Mouse (Mus musculus) heart, embryonic 12.5 days (tissue): ENCODE measurements around the gene Ssbp4. TPM values are rescaled to one million over a fixed set of nuclear protein-coding genes. Genes with fewer than 3 reads are reported as not detected.

Source experiments
- ATAC-seq: fragments of 200-750 bp; cut with Nextera tagmentation; 2 replicates; pipeline ENCODE4 v1.8.0; 2017; ENCODE audit warnings: moderate TSS enrichment, moderate library complexity; ENCODE audit not compliant: insufficient number of reproducible peaks, low FRiP score
- H3K27ac ChIP-seq: fragments of 300-500 bp; sonication (generic); 2 replicates; pipeline ENCODE4 v1.5.1; 2016; ENCODE audit warnings: mild to moderate bottlenecking, moderate library complexity; ENCODE audit not compliant: poor library complexity, severe bottlenecking
- H3K27me3 ChIP-seq: fragments of 300-500 bp; sonication (generic); replicated peaks from 2 replicates; pipeline ENCODE4 v1.6.1; 2016; ENCODE audit warnings: mild to moderate bottlenecking, moderate library complexity
- H3K36me3 ChIP-seq: fragments of 300-500 bp; sonication (generic); 2 replicates; pipeline ENCODE4 v1.6.1; 2016; ENCODE audit warnings: mild to moderate bottlenecking, moderate library complexity
- H3K4me1 ChIP-seq: fragments of 300-500 bp; sonication (generic); replicated peaks from 2 replicates; pipeline ENCODE4 v1.6.1; 2016; ENCODE audit warnings: mild to moderate bottlenecking
- H3K4me2 ChIP-seq: fragments of 300-500 bp; sonication (generic); 2 replicates; pipeline ENCODE4 v1.6.1; 2016; ENCODE audit warnings: mild to moderate bottlenecking, moderate library complexity
- H3K4me3 ChIP-seq: fragments of 300-500 bp; sonication (generic); 2 replicates; pipeline ENCODE4 v1.5.1; 2016; ENCODE audit warnings: mild to moderate bottlenecking
- H3K9ac ChIP-seq: fragments of 300-500 bp; sonication (generic); 2 replicates; pipeline ENCODE4 v1.6.1; 2016; ENCODE audit warnings: mild to moderate bottlenecking, moderate library complexity
- H3K9me3 ChIP-seq: fragments of 300-500 bp; sonication (generic); replicated peaks from 2 replicates; pipeline ENCODE4 v1.6.1; 2016; ENCODE audit warnings: mild to moderate bottlenecking, moderate library complexity
- WGBS: fragments of 180-500 bp; shearing (Covaris S2); methylation state at CpG from one replicate; pipeline ENCODE4 v1.1.7; 2016; 5-methylcytosine and 5-hydroxymethylcytosine counted together
- polyA plus RNA-seq: library from polyadenylated mRNA; unstranded; fragments of >200 nt; fragmentation: Nextera tagmentation; extraction: Ambion mirVana; gene quantifications from 2 replicates; pipeline ENCODE4 v1.2.1, GENCODE M21; 2016

Ssbp4 gene
- polyA plus RNA-seq, 1 experiment from 2014 or later = 78.6 TPM

DNA sequence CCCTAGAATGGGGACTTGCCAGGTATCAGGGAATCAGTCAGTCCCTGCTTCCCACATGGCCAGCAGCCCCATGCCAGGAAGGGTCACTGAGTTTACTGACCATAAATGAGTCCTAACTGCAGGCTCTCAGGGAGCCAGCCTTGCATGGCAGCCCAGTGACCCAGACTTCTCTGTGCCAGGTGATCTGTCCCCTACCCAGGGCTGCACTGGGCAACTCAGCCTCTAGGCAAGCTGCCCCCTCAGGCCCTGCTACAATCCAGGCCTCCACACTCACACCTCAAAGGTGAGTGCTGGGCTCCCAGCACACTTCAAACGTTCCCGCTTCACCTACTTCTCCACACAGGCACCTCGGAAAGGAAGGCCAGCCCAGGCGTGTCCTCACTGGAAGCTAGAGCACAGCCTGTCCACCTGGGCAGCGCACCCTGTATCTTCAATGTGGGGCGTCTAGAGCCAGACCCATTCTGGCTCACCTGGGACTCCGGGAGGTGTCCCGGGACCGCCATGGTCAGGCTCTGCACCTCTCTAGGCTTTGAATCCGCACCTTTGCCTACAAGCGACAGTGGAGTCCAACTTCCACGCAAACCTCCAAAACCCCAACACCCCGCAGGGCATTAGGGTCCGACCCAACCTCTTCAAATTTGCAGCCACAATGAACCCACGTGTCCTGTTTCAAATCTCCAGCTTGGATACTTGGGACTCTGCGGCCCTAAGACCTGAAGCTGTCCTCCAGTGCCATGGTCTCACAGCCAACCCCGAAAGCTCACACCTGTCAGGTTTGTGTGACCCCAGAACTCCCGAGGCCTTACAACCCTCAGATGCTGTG, 1.7 kb downstream of the Ssbp4 start:
- peak overlapping the region; percentile 93 for H3K4me3 ChIP-seq
- H3K9ac ChIP-seq = peak overlapping the region; percentile 97
- H3K4me2 ChIP-seq = peak overlapping the region; percentile 99
- ATAC-seq = no peak
- H3K9me3 ChIP-seq = no peaks in the 10 kb centered on the region
- 57% methylated on average over 18 of the region's 18 CpGs for WGBS
- H3K36me3 ChIP-seq = peaks cover 15% of the 10 kb centered on the region
- no peaks in the 10 kb centered on the region for H3K27me3 ChIP-seq
- H3K27ac ChIP-seq = no peak overlapping the region; the same call in 1 of the 2 replicates
- peaks cover 56% of the 10 kb centered on the region for H3K4me1 ChIP-seq

DNA sequence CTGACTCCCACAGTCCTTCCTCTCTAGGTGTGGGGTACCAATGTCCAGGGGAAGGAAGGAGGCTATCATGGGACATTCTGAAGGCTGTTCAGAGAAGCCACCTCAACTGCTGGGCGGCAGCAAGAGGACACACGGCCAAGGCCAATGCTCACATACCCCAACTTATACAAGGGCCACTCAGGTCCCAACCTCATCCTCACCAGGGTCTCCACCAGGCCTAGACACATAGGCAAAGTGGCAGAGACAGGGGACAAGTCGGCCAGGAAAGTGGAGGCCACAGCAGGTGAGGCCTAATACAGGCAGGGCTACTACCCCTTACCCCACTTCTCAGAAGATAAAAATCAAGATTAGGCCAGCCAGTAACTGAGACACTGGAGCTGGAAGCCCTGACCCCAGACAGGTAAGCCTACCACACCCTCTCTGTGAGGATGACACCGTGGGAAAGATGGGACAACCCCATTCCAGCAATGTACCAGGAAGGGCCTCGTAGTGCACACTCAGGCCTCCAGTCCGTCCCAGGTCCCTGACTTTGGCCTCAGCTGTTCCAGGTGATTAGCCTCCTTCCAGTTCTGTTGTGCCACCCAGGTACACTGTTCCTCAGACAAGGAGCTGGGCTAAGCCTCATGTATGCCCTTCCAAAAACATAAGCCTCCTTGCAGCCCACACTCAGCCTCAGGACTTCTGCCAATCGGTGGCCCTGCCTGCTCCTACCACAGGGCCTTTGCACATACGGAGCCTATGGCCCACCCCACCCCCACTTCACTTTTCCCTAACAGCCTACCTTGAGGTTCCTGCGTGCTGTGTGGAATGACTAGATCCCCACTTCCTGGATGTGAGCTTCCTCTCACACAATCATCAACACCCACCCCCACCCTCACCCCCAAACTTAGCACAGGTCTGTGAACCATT, 2.5 kb downstream of the Ssbp4 start:
- ATAC-seq = no peak
- Histone ChIP-seq H3K9me3 (no peaks in the 10 kb centered on the region), H3K9ac (no peak overlapping the region), H3K36me3 (peaks cover 18% of the 10 kb centered on the region), H3K27me3 (no peaks in the 10 kb centered on the region), H3K4me3 (no peak overlapping the region), H3K4me1 (peaks cover 58% of the 10 kb centered on the region), H3K27ac (no peak overlapping the region), H3K4me2 (peak overlapping the region; percentile 99; the same call in 1 of the 2 replicates)
- 84% methylated on average over 9 of the region's 9 CpGs for WGBS

DNA sequence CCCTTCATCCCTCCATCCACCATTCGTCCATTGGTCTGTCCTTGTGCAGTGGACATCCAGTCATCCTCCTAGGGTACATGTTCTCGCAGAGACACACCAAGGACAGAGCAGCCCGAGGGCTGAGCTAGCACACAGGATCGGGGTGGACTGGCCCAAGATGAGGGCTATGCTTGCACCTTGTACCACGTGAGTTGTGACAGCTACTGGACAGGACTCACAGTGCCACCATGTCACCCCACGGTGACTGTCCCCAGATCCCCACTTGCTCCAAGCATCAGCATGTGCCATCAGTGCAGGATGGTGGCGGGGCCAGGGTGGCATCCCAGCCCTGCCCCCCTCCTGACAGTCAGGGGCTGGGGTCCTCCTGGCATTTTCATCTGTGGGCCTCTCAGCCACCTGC, 4.1 kb downstream of the Ssbp4 start:
- Histone ChIP-seq H3K36me3 (peaks cover 18% of the 10 kb centered on the region), H3K4me3 (no peak overlapping the region), H3K4me2 (no peak overlapping the region), H3K9ac (no peak overlapping the region), H3K27me3 (no peaks in the 10 kb centered on the region), H3K9me3 (no peaks in the 10 kb centered on the region), H3K27ac (no peak overlapping the region), H3K4me1 (peaks cover 59% of the 10 kb centered on the region)
- ATAC-seq = no peak
- WGBS = 83% methylated on average over 7 of the region's 7 CpGs

DNA sequence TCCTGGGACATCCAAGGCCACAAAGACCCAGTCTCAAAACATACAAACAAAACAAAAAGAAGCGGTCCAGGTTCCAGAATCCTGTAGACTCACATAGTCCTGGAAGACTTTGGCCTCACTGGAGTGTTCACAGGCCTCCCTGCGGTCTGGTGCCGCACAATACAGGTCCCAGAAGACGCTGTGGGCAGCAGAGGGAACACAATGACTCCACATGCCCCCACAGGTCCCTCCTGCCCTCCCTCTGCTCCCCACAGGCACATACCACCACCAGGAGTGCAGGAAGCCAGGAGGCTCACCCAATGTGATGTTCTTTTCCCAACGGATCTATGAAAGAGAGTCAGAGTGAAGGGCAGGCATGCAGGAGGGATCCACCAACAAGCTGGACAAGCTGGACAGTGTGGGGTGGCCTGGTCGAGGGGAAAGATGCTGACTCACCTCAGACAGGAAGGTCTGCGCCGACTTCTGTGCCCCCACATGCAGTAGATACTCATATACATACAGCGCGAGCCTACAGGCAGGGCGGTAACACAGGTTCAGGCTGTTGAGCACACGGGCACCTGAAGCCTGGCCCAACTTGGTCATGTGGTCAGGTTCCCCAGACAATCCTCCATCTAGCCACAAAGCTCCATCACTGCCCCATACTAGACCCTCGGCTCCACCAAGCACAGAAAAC, 6.4 kb downstream of the Ssbp4 start:
- H3K36me3 ChIP-seq = peaks cover 18% of the 10 kb centered on the region
- WGBS = 92% methylated on average over 13 of the region's 13 CpGs
- ATAC-seq = no peak
- H3K9me3 ChIP-seq = no peaks in the 10 kb centered on the region
- peaks cover 61% of the 10 kb centered on the region for H3K4me1 ChIP-seq
- no peaks in the 10 kb centered on the region for H3K27me3 ChIP-seq
- no peak overlapping the region for H3K4me3 ChIP-seq
- no peak overlapping the region for H3K4me2 ChIP-seq
- no peak overlapping the region for H3K27ac ChIP-seq
- H3K9ac ChIP-seq = no peak overlapping the region

DNA sequence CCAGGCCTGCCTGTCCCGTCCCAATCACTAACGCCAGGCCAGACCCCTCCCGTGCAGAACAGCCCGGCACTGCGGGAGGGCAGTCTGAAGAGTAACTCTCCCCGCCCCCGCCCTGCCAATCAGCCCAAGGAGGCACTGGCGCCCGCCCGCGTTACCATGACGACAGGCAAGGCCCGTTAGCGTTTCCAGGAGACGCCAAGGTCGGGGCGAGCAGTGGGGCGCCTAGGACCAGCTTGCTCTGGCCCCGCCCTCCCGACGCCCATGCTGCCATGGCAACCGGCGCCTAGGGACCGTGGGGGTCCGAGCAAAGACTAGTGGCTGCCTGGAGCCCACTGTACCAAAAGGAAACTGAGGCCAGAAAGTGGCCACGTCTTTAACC, 7.4 kb downstream of the Ssbp4 start:
- Histone ChIP-seq H3K27ac (peak overlapping the region; percentile 33; the same call in 1 of the 2 replicates), H3K27me3 (no peaks in the 10 kb centered on the region), H3K9ac (peak overlapping the region; percentile 17; the same call in 1 of the 2 replicates), H3K4me3 (peak overlapping the region; percentile 29), H3K9me3 (no peaks in the 10 kb centered on the region), H3K4me2 (peak overlapping the region; percentile 60), H3K4me1 (peaks cover 62% of the 10 kb centered on the region), H3K36me3 (peaks cover 27% of the 10 kb centered on the region)
- whole genome bisulfite sequencing = 2% methylated on average over 26 of the region's 26 CpGs
- peak; percentile 77 for ATAC-seq

DNA sequence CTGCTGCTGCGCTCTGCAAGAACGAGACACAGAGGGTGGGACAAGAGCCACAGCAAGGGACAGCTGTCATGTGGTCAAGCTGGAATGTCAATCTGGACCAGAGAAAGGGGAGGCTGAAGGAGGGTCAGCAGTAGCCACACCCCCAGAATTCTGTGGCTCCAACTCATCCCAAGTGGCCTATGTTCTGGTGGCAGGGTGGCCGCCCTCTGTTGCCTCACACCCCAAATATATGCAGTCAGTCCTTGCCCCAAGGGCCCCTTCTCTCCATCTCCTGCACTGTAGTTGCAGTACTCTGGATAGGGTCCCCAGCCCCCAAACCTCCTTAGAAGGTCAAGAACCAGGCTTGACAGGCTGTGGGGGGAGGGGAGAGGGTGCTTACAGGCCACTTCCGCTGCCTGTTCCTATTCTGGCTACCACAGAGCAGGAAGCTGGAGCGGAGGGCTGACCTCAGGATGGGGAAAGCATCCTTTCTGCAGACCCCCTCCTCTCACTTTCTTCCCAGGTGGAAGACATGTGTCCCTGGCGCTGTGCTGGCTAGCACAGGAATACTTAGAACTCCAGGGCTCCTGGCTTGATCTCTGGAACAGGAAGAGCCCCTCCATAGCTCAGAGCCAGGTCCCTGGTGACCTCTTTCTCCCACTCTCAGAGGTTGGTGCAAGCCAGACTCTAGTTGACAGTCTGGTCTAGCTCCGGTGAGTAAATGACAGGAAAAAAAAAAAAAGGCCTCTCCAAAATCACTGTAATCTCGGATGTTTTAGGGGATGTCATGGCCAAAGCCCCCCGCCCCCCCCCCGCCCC, 8.0 kb downstream of the Ssbp4 start:
- peaks cover 33% of the 10 kb centered on the region for H3K36me3 ChIP-seq
- ATAC-seq = no peak
- H3K4me3 ChIP-seq = peak overlapping the region; percentile 29
- H3K27me3 ChIP-seq = no peaks in the 10 kb centered on the region
- H3K9ac ChIP-seq = peak overlapping the region; percentile 17; the same call in 1 of the 2 replicates
- H3K4me1 ChIP-seq = peaks cover 62% of the 10 kb centered on the region
- H3K9me3 ChIP-seq = no peaks in the 10 kb centered on the region
- H3K4me2 ChIP-seq = peak overlapping the region; percentile 60
- WGBS = 17% methylated on average over 10 of the region's 10 CpGs
- H3K27ac ChIP-seq = peak overlapping the region; percentile 33; the same call in 1 of the 2 replicates

DNA sequence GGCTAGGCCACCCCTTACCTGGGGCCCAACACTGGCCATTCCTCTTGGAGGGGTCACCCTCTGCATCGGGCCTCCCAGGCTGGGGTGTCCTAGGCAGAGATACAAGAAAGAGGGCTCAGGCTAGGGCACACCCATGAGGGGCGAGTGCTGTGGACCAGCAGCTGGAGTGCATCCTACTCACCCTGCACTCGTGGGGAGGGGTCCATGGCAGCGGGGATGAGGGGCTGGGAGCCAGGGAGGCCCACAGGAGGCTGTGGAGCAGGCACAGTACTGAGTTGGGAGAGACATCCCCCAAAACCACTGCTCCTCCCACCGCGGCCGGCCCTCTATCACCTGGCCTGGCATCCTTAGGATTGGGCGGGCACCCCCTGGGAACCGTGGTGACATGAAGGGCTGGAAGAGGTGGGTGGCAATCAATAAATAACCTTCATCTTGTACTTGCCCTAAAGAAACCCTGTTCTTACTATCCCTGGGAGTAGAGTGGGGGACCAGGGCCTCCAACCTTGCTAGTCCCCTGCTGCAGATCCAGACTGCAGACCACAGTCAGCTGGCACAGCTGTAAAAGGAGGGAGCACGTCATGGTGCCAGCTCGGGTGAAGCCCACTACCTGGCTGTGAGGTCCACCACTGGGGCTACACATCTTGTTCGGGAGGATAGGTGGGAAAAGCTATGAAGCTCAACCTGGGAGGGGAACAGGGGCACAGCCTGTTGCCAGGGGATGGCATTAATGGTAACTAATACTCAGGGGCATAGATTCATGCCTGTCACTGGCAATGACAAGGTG, 9.0 kb downstream of the Ssbp4 start:
- Histone ChIP-seq H3K4me2 (no peak overlapping the region), H3K27ac (no peak overlapping the region), H3K4me3 (no peak overlapping the region), H3K36me3 (peaks cover 36% of the 10 kb centered on the region), H3K4me1 (peaks cover 66% of the 10 kb centered on the region), H3K27me3 (no peaks in the 10 kb centered on the region), H3K9me3 (no peaks in the 10 kb centered on the region), H3K9ac (no peak overlapping the region)
- 82% methylated on average over 12 of the region's 12 CpGs for WGBS
- no peak for ATAC-seq

DNA sequence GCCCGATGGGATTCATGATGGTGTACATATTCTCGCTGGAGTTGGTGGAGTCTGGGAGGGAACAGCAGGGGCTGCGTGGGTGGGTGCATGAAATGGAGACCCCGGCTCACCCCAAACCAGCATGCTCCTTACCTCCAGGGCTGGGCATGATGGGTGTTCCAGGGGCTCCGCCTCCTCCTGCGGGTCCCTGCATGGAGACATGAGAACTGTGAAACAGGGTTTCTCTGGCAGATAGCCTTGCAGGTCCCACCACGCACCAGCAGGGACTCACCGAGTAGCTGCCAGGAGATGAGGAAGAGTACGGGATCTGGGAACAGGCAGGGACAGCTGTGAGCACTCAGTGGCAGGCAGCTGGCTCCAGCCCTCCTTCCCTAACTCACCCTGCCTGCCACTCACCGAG, 9.9 kb downstream of the Ssbp4 start:
- ATAC-seq = no peak
- 29% methylated on average over 10 of the region's 10 CpGs for WGBS
- peak overlapping the region; percentile 81 for H3K4me2 ChIP-seq
- H3K4me1 ChIP-seq = peaks cover 70% of the 10 kb centered on the region
- H3K4me3 ChIP-seq = peak overlapping the region; percentile 53
- H3K9ac ChIP-seq = peak overlapping the region; percentile 75
- no peak overlapping the region for H3K27ac ChIP-seq
- H3K27me3 ChIP-seq = no peaks in the 10 kb centered on the region
- H3K9me3 ChIP-seq = no peaks in the 10 kb centered on the region
- peaks cover 36% of the 10 kb centered on the region for H3K36me3 ChIP-seq

DNA sequence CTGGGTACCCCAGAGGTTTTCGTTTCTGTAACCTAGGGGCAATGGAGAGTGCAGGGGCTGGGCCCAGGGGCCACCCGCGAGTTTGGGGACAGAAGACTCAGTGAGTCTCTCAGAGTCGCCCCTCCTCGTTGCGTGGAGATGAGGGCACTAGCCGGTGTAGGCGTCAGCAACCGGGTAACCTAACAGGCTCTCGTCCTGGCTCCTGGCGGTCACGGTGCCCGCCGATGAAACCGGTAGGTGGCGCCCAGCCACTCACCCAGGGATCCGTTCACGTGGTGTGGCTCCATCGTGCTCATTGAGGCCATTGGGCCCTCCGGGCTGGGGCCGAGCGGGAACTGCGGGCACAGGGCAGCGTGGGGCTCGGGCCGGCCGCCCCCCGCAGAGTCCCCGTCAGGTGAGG, 10.4 kb downstream of the Ssbp4 start:
- H3K36me3 ChIP-seq = peaks cover 34% of the 10 kb centered on the region
- no peak overlapping the region for H3K27ac ChIP-seq
- peak overlapping the region; percentile 53 for H3K4me3 ChIP-seq
- H3K27me3 ChIP-seq = no peaks in the 10 kb centered on the region
- H3K4me1 ChIP-seq = peaks cover 74% of the 10 kb centered on the region
- no peaks in the 10 kb centered on the region for H3K9me3 ChIP-seq
- peak overlapping the region; percentile 81 for H3K4me2 ChIP-seq
- peak; percentile 12; the same call in 1 of the 2 replicates for ATAC-seq
- H3K9ac ChIP-seq = peak overlapping the region; percentile 75
- WGBS = 6% methylated on average over 29 of the region's 29 CpGs
